Mouse (Mus musculus) MEL (cell line): ENCODE results near the gene Ptma. TPM values are rescaled to one million over a fixed set of nuclear protein-coding genes. Genes with fewer than 3 reads are reported as not detected.

Experiments used
- DNase-seq: peaks from one replicate; pipeline ENCODE4 v3.0.0; 2011; ENCODE audit warnings: low read depth, low spot score
- H3K27ac ChIP-seq: 2 replicates; pipeline ENCODE4 v1.5.1; 2012; ENCODE audit warnings: low read depth, mild to moderate bottlenecking, control low read depth, low read length, moderate library complexity; ENCODE audit not compliant: control insufficient read depth
- H3K27me3 ChIP-seq, 2 experiments: fragments of 150-350 bp in 1 of 2; sonication (generic) in 1 of 2; 2 replicates each; pipeline ENCODE4 v1.6.1; 2012; ENCODE audit warnings: low read length in 2 of 2, mild to moderate bottlenecking in 2 of 2, improper control_type of control experiment in 1 of 2, moderate library complexity in 1 of 2; ENCODE audit not compliant: insufficient read depth in 2 of 2, control insufficient read depth in 1 of 2
- H3K36me3 ChIP-seq, 2 experiments: 2 replicates each; pipeline ENCODE4 v1.6.1; 2012 to 2014; ENCODE audit warnings: low read length in 2 of 2, improper control_type of control experiment in 1 of 2, inconsistent platforms in 1 of 2, mild to moderate bottlenecking in 1 of 2; ENCODE audit not compliant: insufficient read depth in 2 of 2, control insufficient read depth in 1 of 2
- H3K4me1 ChIP-seq, 2 experiments: fragments of 150-350 bp in 1 of 2; sonication (generic) in 1 of 2; 2 replicates each; pipeline ENCODE4 v1.6.1; 2012; ENCODE audit warnings: low read length in 2 of 2, improper control_type of control experiment in 1 of 2, mild to moderate bottlenecking in 1 of 2; ENCODE audit not compliant: insufficient read depth in 2 of 2, control insufficient read depth in 1 of 2
- H3K4me3 ChIP-seq, 2 experiments: fragments of 150-350 bp in 1 of 2; sonication (generic) in 1 of 2; 2 replicates each; pipeline ENCODE4 v1.5.1; 2012; ENCODE audit warnings: low read depth in 2 of 2, low read length in 2 of 2, mild to moderate bottlenecking in 2 of 2, moderate library complexity in 2 of 2, control low read depth in 1 of 2, improper control_type of control experiment in 1 of 2; ENCODE audit not compliant: control insufficient read depth in 1 of 2, insufficient read depth in 1 of 2
- H3K79me2 ChIP-seq: 2 replicates; pipeline ENCODE4 v1.6.1; 2012; ENCODE audit warnings: mild to moderate bottlenecking, low read length, moderate library complexity; ENCODE audit not compliant: control insufficient read depth, poor library complexity, insufficient read depth
- H3K9ac ChIP-seq: 2 replicates; pipeline ENCODE4 v1.6.1; 2012; ENCODE audit warnings: low read depth, mild to moderate bottlenecking, control low read depth, low read length, moderate library complexity; ENCODE audit not compliant: control insufficient read depth, poor library complexity, severe bottlenecking
- H3K9me3 ChIP-seq: fragments of 150-350 bp; sonication (generic); replicated peaks from 2 replicates; pipeline ENCODE4 v1.6.1; 2012; ENCODE audit warnings: mild to moderate bottlenecking, low read length, improper control_type of control experiment, moderate library complexity; ENCODE audit not compliant: insufficient read depth
- CHD1 ChIP-seq: IDR thresholded peaks from 2 replicates; pipeline ENCODE4 v1.6.1; 2012; ENCODE audit warnings: low read depth, mild to moderate bottlenecking, inconsistent platforms, low read length, improper control_type of control experiment
- CHD2 ChIP-seq: IDR thresholded peaks from 2 replicates; pipeline ENCODE4 v1.6.1; 2011; ENCODE audit warnings: low read length, improper control_type of control experiment
- CTCF ChIP-seq, 3 experiments: IDR thresholded peaks in 2 of 3; conservative IDR thresholded peaks in 1 of 3; 2 replicates each; pipeline ENCODE4 v1.5.1; 2011 to 2012; ENCODE audit warnings: low read length in 3 of 3, low read depth in 2 of 3, mild to moderate bottlenecking in 2 of 3, improper control_type of control experiment in 1 of 3, inconsistent platforms in 1 of 3, mixed read lengths in 1 of 3, moderate library complexity in 1 of 3; ENCODE audit not compliant: control insufficient read depth in 1 of 3, insufficient read depth in 1 of 3, poor library complexity in 1 of 3, severe bottlenecking in 1 of 3
- E2F4 ChIP-seq: IDR thresholded peaks from 2 replicates; pipeline ENCODE4 v1.6.1; 2011; ENCODE audit warnings: low read depth, low read length, improper control_type of control experiment, borderline replicate concordance
- ELF1 ChIP-seq: IDR thresholded peaks from 2 replicates; pipeline ENCODE4 v1.6.1; 2014; ENCODE audit warnings: low read depth, mild to moderate bottlenecking, inconsistent platforms, low read length, improper control_type of control experiment, moderate library complexity
- EP300 ChIP-seq, 2 experiments: IDR thresholded peaks; 2 replicates each; pipeline ENCODE4 v1.6.1; 2011; ENCODE audit warnings: improper control_type of control experiment in 2 of 2, low read length in 2 of 2, low read depth in 1 of 2, mild to moderate bottlenecking in 1 of 2
- ETS1 ChIP-seq: IDR thresholded peaks from 2 replicates; pipeline ENCODE4 v1.6.1; 2012; ENCODE audit warnings: low read depth, mild to moderate bottlenecking, inconsistent platforms, low read length, improper control_type of control experiment, moderate library complexity
- GABPA ChIP-seq: IDR thresholded peaks from 2 replicates; pipeline ENCODE4 v1.6.1; 2012; ENCODE audit warnings: low read depth, mild to moderate bottlenecking, inconsistent platforms, low read length, improper control_type of control experiment, moderate library complexity
- HCFC1 ChIP-seq: IDR thresholded peaks from 2 replicates; pipeline ENCODE4 v1.6.1; 2012; ENCODE audit warnings: low read depth, mild to moderate bottlenecking, inconsistent platforms, low read length, improper control_type of control experiment, moderate library complexity
- JUND ChIP-seq: IDR thresholded peaks from 2 replicates; pipeline ENCODE4 v1.6.1; 2011; ENCODE audit warnings: low read depth, mild to moderate bottlenecking, improper control_type of control experiment, low read length
- MAFK ChIP-seq: IDR thresholded peaks from 2 replicates; pipeline ENCODE4 v1.6.1; 2011; ENCODE audit warnings: low read depth, mild to moderate bottlenecking, low read length, improper control_type of control experiment, borderline replicate concordance
- MAZ ChIP-seq: IDR thresholded peaks from 2 replicates; pipeline ENCODE4 v1.6.1; 2012; ENCODE audit warnings: low read depth, mild to moderate bottlenecking, inconsistent platforms, low read length, improper control_type of control experiment
- MEF2A ChIP-seq: IDR thresholded peaks from 2 replicates; pipeline ENCODE4 v1.6.1; 2014; ENCODE audit warnings: low read depth, mild to moderate bottlenecking, inconsistent platforms, low read length, improper control_type of control experiment; ENCODE audit not compliant: poor library complexity, insufficient replicate concordance, severe bottlenecking; ENCODE audit errors: extremely low read depth
- NELFE ChIP-seq: IDR thresholded peaks from 2 replicates; pipeline ENCODE4 v1.6.1; 2011; ENCODE audit warnings: low read depth, low read length, improper control_type of control experiment
- POLR2A ChIP-seq, 2 experiments: IDR thresholded peaks; 2 replicates each; pipeline ENCODE4 v1.6.1; 2011 to 2012; ENCODE audit warnings: low read length in 2 of 2, mild to moderate bottlenecking in 2 of 2, control low read depth in 1 of 2, improper control_type of control experiment in 1 of 2, low read depth in 1 of 2, moderate library complexity in 1 of 2; ENCODE audit not compliant: control insufficient read depth in 1 of 2, insufficient read depth in 1 of 2, poor library complexity in 1 of 2
- POLR2AphosphoS2 ChIP-seq: IDR thresholded peaks from 2 replicates; pipeline ENCODE4 v1.6.1; 2011; ENCODE audit warnings: low read length, improper control_type of control experiment
- POLR2AphosphoS5 ChIP-seq: IDR thresholded peaks from 2 replicates; pipeline ENCODE4 v1.6.1; 2012; ENCODE audit warnings: low read depth, borderline replicate concordance, mild to moderate bottlenecking, inconsistent platforms, low read length, moderate library complexity, mixed read lengths
- SIN3A ChIP-seq: IDR thresholded peaks from 2 replicates; pipeline ENCODE4 v1.6.1; 2012; ENCODE audit warnings: low read length, improper control_type of control experiment, inconsistent platforms
- SMC3 ChIP-seq: IDR thresholded peaks from 2 replicates; pipeline ENCODE4 v1.6.1; 2011; ENCODE audit warnings: low read depth, low read length, improper control_type of control experiment
- TAL1 ChIP-seq: IDR thresholded peaks from 2 replicates; pipeline ENCODE4 v1.6.1; 2012; ENCODE audit warnings: mild to moderate bottlenecking, inconsistent platforms, low read length, moderate library complexity, mixed read lengths
- TBP ChIP-seq: IDR thresholded peaks from 2 replicates; pipeline ENCODE4 v1.8.0; 2011; ENCODE audit warnings: low read depth, low read length, improper control_type of control experiment
- TCF12 ChIP-seq: IDR thresholded peaks from 2 replicates; pipeline ENCODE4 v1.6.1; 2014; ENCODE audit warnings: low read depth, mild to moderate bottlenecking, inconsistent platforms, low read length, improper control_type of control experiment, moderate library complexity
- UBTF ChIP-seq: IDR thresholded peaks from 2 replicates; pipeline ENCODE4 v1.6.1; 2012; ENCODE audit warnings: low read depth, mild to moderate bottlenecking, inconsistent platforms, low read length, improper control_type of control experiment, moderate library complexity, borderline replicate concordance; ENCODE audit not compliant: insufficient read depth
- USF2 ChIP-seq, 2 experiments: IDR thresholded peaks; 2 replicates each; pipeline ENCODE4 v1.6.1; 2011 to 2012; ENCODE audit warnings: improper control_type of control experiment in 2 of 2, low read length in 2 of 2, borderline replicate concordance in 1 of 2, inconsistent platforms in 1 of 2, low read depth in 1 of 2, mild to moderate bottlenecking in 1 of 2; ENCODE audit not compliant: insufficient read depth in 1 of 2
- ZMIZ1 ChIP-seq: IDR thresholded peaks from 2 replicates; pipeline ENCODE4 v1.6.1; 2012; ENCODE audit warnings: low read depth, mild to moderate bottlenecking, inconsistent platforms, low read length, improper control_type of control experiment, moderate library complexity
- ZNF384 ChIP-seq: IDR thresholded peaks from 2 replicates; pipeline ENCODE4 v1.6.1; 2012; ENCODE audit warnings: low read depth, mild to moderate bottlenecking, inconsistent platforms, low read length, improper control_type of control experiment
- polyA plus RNA-seq, 2 experiments: library from polyadenylated mRNA; stranded (reverse) in 1 of 2; unstranded in 1 of 2; fragments of >175 nt in 1 of 2; fragments of >200 nt in 1 of 2; gene quantifications; 2 replicates each; pipeline versions ENCODE4 v1.2.1 to v1.2.4; 2012; ENCODE audit warnings: low replicate concordance in 2 of 2, low read depth in 1 of 2; ENCODE audit not compliant: insufficient read length in 2 of 2, insufficient read depth in 1 of 2, missing spikeins in 1 of 2
- total RNA-seq: library from RNA; depleted of rRNA; stranded (reverse); fragments of 300-350 nt; gene quantifications from 2 replicates; pipeline ENCODE4 v1.2.3, GENCODE M21; 2012

Gene Ptma
- total and polyA plus RNA-seq, 3 experiments: 2,419 to 4,891 (median 3,309) TPM

DNA sequence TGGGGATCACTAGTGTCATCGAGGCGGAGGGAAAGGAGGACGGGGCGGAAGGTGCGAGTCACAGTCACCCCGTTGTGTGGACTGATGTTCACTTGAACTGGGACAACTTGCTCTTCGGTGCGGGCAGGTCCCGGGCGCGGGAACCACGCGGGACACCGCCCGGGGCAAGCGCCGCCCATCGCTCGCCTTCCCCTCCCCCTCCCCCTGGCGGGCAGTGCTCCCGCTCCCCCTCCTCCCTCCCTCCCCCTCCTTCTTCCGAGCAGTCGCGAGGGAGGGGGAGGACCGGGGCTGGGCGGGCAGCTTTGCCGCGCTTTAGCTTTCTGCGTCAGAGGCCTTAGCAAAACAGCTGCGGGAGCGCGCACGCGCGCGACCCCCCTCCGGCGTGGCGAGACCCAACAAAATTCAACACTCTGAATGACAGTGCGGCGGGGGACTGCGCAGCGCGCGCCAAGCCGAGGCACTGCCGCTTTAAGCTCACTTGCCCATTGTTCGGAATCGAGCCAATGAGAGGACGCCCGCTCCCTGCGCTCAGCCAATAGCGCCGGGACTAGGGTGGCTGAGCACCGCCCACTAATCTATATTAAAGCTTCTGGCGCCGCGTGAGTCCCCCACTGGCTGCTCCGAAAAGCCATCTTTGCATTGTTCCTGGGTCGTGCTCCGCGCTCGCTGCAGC lies at the start of gene Ptma (continued):
- TF ChIP-seq ETS1 (peak; percentile 63), TAL1 (no peak), JUND (no peak), SMC3 (no peak)

DNA sequence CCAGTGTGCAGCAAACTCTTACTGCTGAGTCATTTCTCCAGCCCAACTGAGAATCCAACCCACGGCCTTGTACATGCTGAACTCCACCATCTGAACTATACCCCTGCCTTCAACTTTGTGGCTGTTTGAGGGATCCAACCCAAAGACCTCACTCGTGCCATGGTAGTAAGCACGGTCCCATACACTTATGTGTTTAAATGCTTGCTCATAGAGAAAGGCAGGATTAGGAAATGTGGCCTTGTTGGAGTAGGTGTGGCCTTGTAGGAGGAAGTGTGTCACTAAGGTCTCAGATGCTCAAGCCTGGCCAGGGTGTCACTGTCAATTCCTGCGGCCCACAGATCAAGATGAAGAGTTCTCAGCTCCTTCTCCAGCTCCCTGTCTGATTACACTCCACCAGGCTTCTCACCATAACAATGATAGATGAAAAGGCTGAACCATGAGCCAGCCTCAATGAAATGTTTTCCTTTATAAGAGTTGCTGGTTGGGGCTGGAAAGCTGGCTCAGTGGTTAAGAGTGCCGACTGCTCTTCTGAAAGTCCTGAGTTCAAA lies 48.7 kb upstream of the Ptma start:
- peaks cover 14 to 32% of the 10 kb centered on the region in 2 experiments for H3K4me1 ChIP-seq

DNA sequence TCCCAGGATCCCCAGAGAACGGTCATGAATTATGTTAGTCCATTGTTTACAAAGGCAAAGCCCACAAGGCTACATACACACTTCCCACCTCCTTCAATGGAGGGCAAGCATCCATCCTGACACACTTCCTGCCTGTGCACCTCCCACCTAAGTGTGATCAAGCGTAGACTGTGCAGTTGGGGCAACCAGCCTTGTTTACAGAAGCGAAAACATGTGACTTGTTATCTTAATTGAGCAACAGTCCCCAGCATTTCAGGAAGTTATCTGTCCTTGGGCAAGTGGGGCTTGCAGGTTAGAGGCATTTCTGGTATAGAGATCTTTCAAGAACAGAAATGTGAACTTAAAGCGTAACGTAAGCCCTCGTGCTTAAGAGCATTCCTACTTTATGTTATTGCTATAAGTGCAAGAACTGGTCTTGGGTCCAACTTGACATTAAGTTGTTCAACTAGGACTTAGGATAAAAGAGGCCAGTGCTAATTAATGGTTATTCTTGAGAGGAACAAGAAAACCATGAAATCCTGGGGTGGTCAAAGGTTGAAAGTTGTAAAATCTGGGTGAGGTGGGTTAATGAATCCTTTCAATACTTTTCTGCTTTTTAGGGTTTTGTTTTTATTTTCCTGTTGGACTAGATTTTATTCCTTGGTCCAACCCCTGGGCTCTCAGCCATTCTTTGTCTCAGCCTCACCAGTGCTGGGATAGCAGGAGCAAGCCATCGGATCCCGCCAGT lies 47.3 kb upstream of the Ptma start:
- Histone ChIP-seq H3K27me3 (no peaks in the 10 kb centered on the region), H3K27ac (peak overlapping the region; percentile 92), H3K9me3 (no peaks in the 10 kb centered on the region), H3K36me3 (peaks cover 0 to 13% of the 10 kb centered on the region in 2 experiments; a peak in 2 of 4 replicates), H3K79me2 (no peaks in the 10 kb centered on the region), H3K4me3 (peak overlapping the region in 1 of 2 experiments; percentile 30; a peak in 2 of 4 replicates), H3K9ac (peak overlapping the region; percentile 49), H3K4me1 (peaks cover 12 to 30% of the 10 kb centered on the region in 2 experiments)
- peak; percentile 96 for DNase-seq
- TF ChIP-seq JUND (no peak), TCF12 (peak; percentile 91), NELFE (peak; percentile 78), ETS1 (peak; percentile 95), EP300 (IDR thresholded peaks at IDR 0.05; ENCODE audit: low read depth in 1 of 2, low read length in 2 of 2) (peak; percentile 92 to 94), E2F4 (no peak; the same call in 1 of the 2 replicates), MAFK (no peak), SIN3A (peak; percentile 97), ZNF384 (no peak), TBP (peak; percentile 76), ZMIZ1 (peak; percentile 93), CHD1 (0 out of 2 replicates have a peak, but pooled peaks have one; percentile 40), UBTF (no peak), CTCF (IDR thresholded peaks at IDR 0.05 in 2 of 3, conservative IDR thresholded peaks at IDR 0.05 in 1 of 3; ENCODE audit: control insufficient read depth in 1 of 3, insufficient read depth in 1 of 3, low read depth in 2 of 3, low read length in 3 of 3, poor library complexity in 1 of 3, severe bottlenecking in 1 of 3) (no peak), MEF2A (no peak), POLR2AphosphoS5 (no peak; the same call in 1 of the 2 replicates), MAZ (peak; percentile 50; the same call in 1 of the 2 replicates), USF2 (IDR thresholded peaks at IDR 0.05; ENCODE audit: borderline replicate concordance in 1 of 2, insufficient read depth in 1 of 2, low read depth in 1 of 2, low read length in 2 of 2) (no peak; a peak in 1 of 4 replicates), POLR2AphosphoS2 (peak; percentile 78; the same call in 1 of the 2 replicates), POLR2A (IDR thresholded peaks at IDR 0.05; ENCODE audit: control insufficient read depth in 1 of 2, insufficient read depth in 1 of 2, low read depth in 1 of 2, low read length in 2 of 2, poor library complexity in 1 of 2) (no peak; a peak in 2 of 4 replicates), ELF1 (peak; percentile 92), HCFC1 (peak; percentile 80)

More for the DNA sequence above, 48.7 kb upstream of the Ptma start:
- Histone ChIP-seq H3K27ac (peak overlapping the region; percentile 26; the same call in 1 of the 2 replicates), H3K9ac (no peak overlapping the region), H3K79me2 (no peaks in the 10 kb centered on the region), H3K27me3 (no peaks in the 10 kb centered on the region), H3K4me3 (no peak overlapping the region), H3K36me3 (peaks cover 0 to 16% of the 10 kb centered on the region in 2 experiments; a peak in 2 of 4 replicates), H3K9me3 (no peaks in the 10 kb centered on the region)
- DNase-seq: peak; percentile 54
- no peak for TF ChIP-seq CHD2
- TF ChIP-seq GABPA: 0 out of 2 replicates have a peak, but pooled peaks have one; percentile 34
